Mouse (Mus musculus) myocyte (in vitro differentiated cells): ENCODE measurements at regions not wholly inside any gene's neighbourhood (a gene's known extent, or its start where the extent isn't known, plus 50 kb on each side); places are given as distances from the start of the nearest gene placed in this dataset.
"Not testable (repeated sequence)": the region's sequence is repeated elsewhere in the genome, so short reads cannot be mapped to it uniquely, and the experiment has no call there.

Source experiments
- MYOD1 ChIP-seq, 3 experiments: IDR thresholded peaks; one replicate each; pipeline ENCODE4 v1.6.1; 2011; ENCODE audit warnings: control low read depth in 2 of 3, low read depth in 2 of 3, mild to moderate bottlenecking in 2 of 3, moderate library complexity in 1 of 3; ENCODE audit not compliant: insufficient read length in 2 of 3, control insufficient read depth in 1 of 3
- POLR2A ChIP-seq: IDR thresholded peaks from one replicate; pipeline ENCODE4 v1.6.1; 2011; ENCODE audit warnings: low read depth, mild to moderate bottlenecking, control low read depth, moderate library complexity; ENCODE audit not compliant: insufficient read length
- POLR2AphosphoS2 ChIP-seq: IDR thresholded peaks from one replicate; pipeline ENCODE4 v1.6.1; 2011; ENCODE audit warnings: low read depth, control low read depth; ENCODE audit not compliant: insufficient read length
- TCF12 ChIP-seq: IDR thresholded peaks from one replicate; pipeline ENCODE4 v1.6.1; 2011; ENCODE audit warnings: mild to moderate bottlenecking, control low read depth; ENCODE audit not compliant: poor library complexity, insufficient read depth, severe bottlenecking
- TCF3 ChIP-seq: IDR thresholded peaks from one replicate; pipeline ENCODE4 v1.6.1; 2011; ENCODE audit warnings: low read depth, control low read depth; ENCODE audit not compliant: insufficient read length
- USF1 ChIP-seq: IDR thresholded peaks from one replicate; pipeline ENCODE4 v1.6.1; 2011; ENCODE audit warnings: low read depth, mild to moderate bottlenecking, control low read depth, moderate library complexity

DNA sequence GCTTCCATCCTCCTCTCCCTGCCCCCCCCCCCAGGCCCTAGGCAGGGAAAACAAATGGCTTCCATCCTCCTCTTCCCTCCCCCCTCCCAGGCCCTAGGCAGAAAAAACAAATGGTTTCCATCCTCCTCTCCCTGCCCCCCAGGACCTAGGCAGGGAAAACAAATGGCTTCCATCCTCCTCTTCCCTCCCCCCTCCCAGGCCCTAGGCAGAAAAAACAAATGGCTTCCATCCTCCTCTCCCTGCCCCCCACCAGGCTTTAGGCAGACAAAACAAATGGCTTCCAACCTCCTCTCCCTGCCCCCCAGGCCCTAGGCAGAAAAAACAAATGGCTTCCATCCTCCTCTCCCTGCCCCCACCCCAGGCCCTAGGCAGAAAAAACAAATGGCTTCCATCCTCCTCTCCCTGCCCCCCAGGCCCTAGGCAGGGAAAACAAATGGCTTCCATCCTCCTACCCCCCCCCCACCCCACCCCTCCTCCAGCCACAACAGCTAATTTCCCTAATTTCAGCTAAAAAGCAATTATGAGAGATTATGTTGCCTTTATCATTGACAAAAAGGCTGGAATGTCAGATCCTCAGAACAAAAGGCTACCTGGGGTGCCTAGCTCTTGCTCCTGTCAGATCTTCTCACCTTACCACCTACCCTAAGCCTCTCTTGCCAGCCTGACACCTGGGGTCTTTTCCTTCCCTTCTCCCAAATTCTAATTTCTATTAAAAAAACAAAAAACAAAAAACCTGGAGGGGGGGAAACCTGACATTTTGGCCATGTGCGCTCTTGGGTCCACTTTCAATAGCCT, 65.8 kb upstream of the Nap1l2 start:
- not testable (repeated sequence) for TF ChIP-seq USF1; TCF12; POLR2A; POLR2AphosphoS2; MYOD1 (IDR thresholded peaks at IDR 0.05; ENCODE audit: control insufficient read depth in 1 of 3, insufficient read length in 2 of 3, low read depth in 2 of 3); TCF3
